ENCODE assay signal across 8 mouse cellular contexts in genomic region chr13:53426507-53426906, GRCm38 (mm10). TPM values are rescaled to one million over a fixed set of nuclear protein-coding genes. Genes with fewer than 3 reads are reported as not detected.
DNase-seq lines count a peak whose midpoint lies in the region; TF ChIP-seq lines count a peak whose summit lies in the region.

No protein-coding gene starts in this region.

- no peaks in the 10 kb centered on the region for H3K79me2 ChIP-seq in C2C12 (ENCODE audit: control insufficient read depth, insufficient read depth)

- no peak overlapping the region for H3ac ChIP-seq in C2C12 (ENCODE audit: control insufficient read depth, insufficient read length, low read depth)

- peaks cover 4% of the 10 kb centered on the region for H3K27me3 ChIP-seq in C2C12 (ENCODE audit: control insufficient read depth, insufficient read depth, insufficient read length)

- TF ChIP-seq CTCF in C2C12 (IDR thresholded peaks at IDR 0.05; ENCODE audit: control insufficient read depth, insufficient read depth, insufficient read length): peak; percentile 72

- no peaks in the 10 kb centered on the region for H3K36me3 ChIP-seq in C2C12 (ENCODE audit: control insufficient read depth, insufficient read depth)

- no peaks in the 10 kb centered on the region for H3K79me3 ChIP-seq in C2C12 (ENCODE audit: low read depth)

- no peak overlapping the region for H3K4me3 ChIP-seq in C2C12 (ENCODE audit: insufficient read depth, poor library complexity, severe bottlenecking)

- DNase-seq in MEL-GATA-1-ER (ENCODE audit: extremely low read depth, low read depth): peak; percentile 31
- DNase-seq in cerebellum, adult 18-20 months: peak; percentile 71 to 78
- DNase-seq in gastrocnemius, adult 18-20 months (ENCODE audit: low spot score): peak; percentile 68
- peak; percentile 85 to 93 for DNase-seq in kidney, postnatal 36 days
- peak; percentile 62 to 81 for DNase-seq in lung, adult 18-20 months
- peak; percentile 81 to 86 for DNase-seq in right cerebral cortex, postnatal 10 days (ENCODE audit: low spot score in 2 of 2)
- DNase-seq in urinary bladder, postnatal 14 days (ENCODE audit: low spot score): peak; percentile 88

TF ChIP-seq in C2C12, 6 proteins besides CTCF, POLR2A, EP300 and RAD21:
- TF ChIP-seq CEBPB (IDR thresholded peaks at IDR 0.05; ENCODE audit: low read depth) (no peak), MAX (IDR thresholded peaks at IDR 0.05) (no peak), USF1 (IDR thresholded peaks at IDR 0.05; ENCODE audit: low read depth) (no peak), MYOD1 (IDR thresholded peaks at IDR 0.05; ENCODE audit: control insufficient read depth, insufficient read length, low read depth) (no peak), FOSL1 (IDR thresholded peaks at IDR 0.05; ENCODE audit: insufficient read depth, low read length, poor library complexity, severe bottlenecking) (no peak), MYOG (IDR thresholded peaks at IDR 0.05; ENCODE audit: control insufficient read depth, extremely low read depth, insufficient read length) (no peak)

RNA-seq across cellular contexts. Expression of gene Msx2, which starts 46.4 kb away (rescaled TPM):
- polyA plus RNA-seq in C2C12 (2012; fragmentation: generic; extraction: Trizol): 0.15 TPM
- not detected for total RNA-seq in gastrocnemius, adult 18-20 months (2021)

RNA-seq across cellular contexts. Expression of gene Sptlc1, which starts 49.3 kb away (rescaled TPM):
- polyA plus RNA-seq in C2C12 (2012; fragmentation: generic; extraction: Trizol): 27.1 TPM
- total RNA-seq in gastrocnemius, adult 18-20 months (2021): 10 to 100 TPM in 1 of 2 experiments, 1 to 10 TPM in 1; 9.3 to 10.6 TPM

Comparison
In these comparisons a context has a peak if more than half of its experiments do, and no peak if none do; other contexts are left out.
1. DNase-seq: peak in every context shown above with its lines; median percentile 89 in kidney, postnatal 36 days; 88 in urinary bladder, postnatal 14 days; 84 in right cerebral cortex, postnatal 10 days; 74 in cerebellum, adult 18-20 months; 72 in lung, adult 18-20 months; 68 in gastrocnemius, adult 18-20 months; 31 in MEL-GATA-1-ER.